In the genomic region with DNA sequence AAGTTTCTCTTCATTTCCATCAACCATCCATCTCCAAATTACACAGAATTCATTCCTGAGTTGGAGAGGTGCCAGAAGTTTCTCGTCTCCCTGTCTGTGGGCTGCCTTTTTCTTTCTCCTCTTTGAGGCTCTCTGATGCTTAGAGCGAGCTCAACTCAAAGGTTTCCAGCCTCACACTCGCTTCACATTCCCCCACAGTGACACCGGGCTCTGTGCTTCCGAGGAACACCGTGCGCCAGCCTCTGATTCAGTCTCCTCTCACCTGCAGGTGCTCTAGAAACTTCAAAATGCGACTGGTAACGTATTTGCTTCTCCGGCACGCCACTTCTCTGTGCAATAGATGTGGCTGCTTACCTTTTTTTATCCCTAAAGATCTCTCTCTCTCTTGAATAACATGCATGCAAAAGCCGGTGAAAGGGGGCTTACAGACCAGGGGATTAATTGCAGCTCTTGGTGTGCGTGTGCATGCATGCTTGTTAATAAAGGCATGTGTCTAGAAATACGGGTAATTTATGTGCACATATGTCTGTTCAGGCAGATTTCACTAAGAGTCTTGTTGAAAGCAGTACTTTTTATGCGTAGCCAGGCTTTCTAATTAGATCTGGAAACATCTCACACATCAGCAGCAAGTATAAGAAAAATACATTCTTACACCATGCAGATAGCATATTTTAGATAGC, we compare ENCODE assay signal across 10 mouse cellular contexts. TPM values are rescaled to one million over a fixed set of nuclear protein-coding genes. Genes with fewer than 3 reads are reported as not detected.
DNase-seq lines count a peak whose midpoint lies in the region; ATAC-seq and TF ChIP-seq lines count a peak whose summit lies in the region.
"Had no signal": no experiment of that assay in that cellular context is flagged by ENCODE, and none has a peak within 500 bp of the region (broad histone marks: within the 10 kb centered on the region; RNA-seq: fewer than 3 reads in every experiment).

Gene Iqcj, plus strand, starts transcription at position 195 of the 680 bp plus-strand sequence.
Gene Iqschfp, plus strand, starts transcription at position 207 of the 680 bp plus-strand sequence.

- no peak for TF ChIP-seq CTCF in lung, postnatal 0 days (IDR thresholded peaks at IDR 0.05)

- H3K4me3 ChIP-seq in lung, embryonic 16.5 days (ENCODE audit: low read length): no peak within 1 kb of the TSS; the same call in 1 of the 2 replicates
- no peak within 1 kb of the TSS for H3K4me3 ChIP-seq in lung, postnatal 0 days (ENCODE audit: low read depth, low read length)
- H3K4me3 ChIP-seq in hindbrain, embryonic 14.5 days (replicated peaks; ENCODE audit: low read length): peak within 1 kb of the TSS; percentile 26
- H3K4me3 ChIP-seq in limb, embryonic 15.5 days: peak within 1 kb of the TSS; percentile 2; the same call in 1 of the 2 replicates

- H3K27me3 ChIP-seq in lung, embryonic 16.5 days (ENCODE audit: control insufficient read depth, insufficient read depth, low read depth, low read length): no peaks in the 10 kb centered on the region
- H3K27me3 ChIP-seq in lung, postnatal 0 days (replicated peaks; ENCODE audit: insufficient read depth, low read length): no peaks in the 10 kb centered on the region
- no peaks in the 10 kb centered on the region for H3K27me3 ChIP-seq in hindbrain, embryonic 14.5 days (ENCODE audit: control insufficient read depth, insufficient read depth, low read length)
- peaks cover 16% of the 10 kb centered on the region; the same call in 1 of the 2 replicates for H3K27me3 ChIP-seq in limb, embryonic 15.5 days

- H3K9ac ChIP-seq in lung, embryonic 16.5 days (ENCODE audit: low read length): no peak within 1 kb of the TSS
- H3K9ac ChIP-seq in lung, postnatal 0 days (replicated peaks; ENCODE audit: low read depth): no peak within 1 kb of the TSS
- peak within 1 kb of the TSS; percentile 55 for H3K9ac ChIP-seq in hindbrain, embryonic 14.5 days
- H3K9ac ChIP-seq in limb, embryonic 15.5 days: no peak within 1 kb of the TSS

- DNase-seq in lung, postnatal 0 days (ENCODE audit: low spot score): no peak
- DNase-seq in hindbrain, embryonic 14.5 days (ENCODE audit: low spot score): no peak
- DNase-seq in right cerebral cortex, postnatal 36 days (ENCODE audit: low spot score in 2 of 2): peak; percentile 11 to 12
- no peak for DNase-seq in adrenal gland, postnatal 4 days (ENCODE audit: low spot score in 2 of 2)
- DNase-seq in heart, postnatal 4 days: no peak
- DNase-seq in adrenal gland, adult 2 months: no peak
- DNase-seq: thymus, postnatal 4 days had no signal

- no peak for ATAC-seq in lung, embryonic 16.5 days (ENCODE audit: low read depth)
- no peak for ATAC-seq in lung, postnatal 0 days
- no peak for ATAC-seq in hindbrain, embryonic 14.5 days (ENCODE audit: low FRiP score)
- no peak for ATAC-seq in limb, embryonic 15.5 days (ENCODE audit: insufficient number of reproducible peaks, low FRiP score, low TSS enrichment, low read depth)

- H3K36me3 ChIP-seq in lung, embryonic 16.5 days (ENCODE audit: control insufficient read depth, insufficient read depth, low read length): no peaks in the 10 kb centered on the region
- no peaks in the 10 kb centered on the region for H3K36me3 ChIP-seq in lung, postnatal 0 days (ENCODE audit: insufficient read depth, low read length)
- H3K36me3 ChIP-seq in hindbrain, embryonic 14.5 days (replicated peaks; ENCODE audit: control insufficient read depth, insufficient read depth): no peaks in the 10 kb centered on the region
- H3K36me3 ChIP-seq in limb, embryonic 15.5 days: no peaks in the 10 kb centered on the region

- 0 out of 2 replicates have a peak within 1 kb of the TSS, but pooled peaks have one; percentile 7 for H3K4me2 ChIP-seq in lung, embryonic 16.5 days (ENCODE audit: low read depth, low read length)
- no peak within 1 kb of the TSS for H3K4me2 ChIP-seq in lung, postnatal 0 days (replicated peaks; ENCODE audit: low read depth, low read length)
- H3K4me2 ChIP-seq in hindbrain, embryonic 14.5 days (replicated peaks): peak within 1 kb of the TSS; percentile 48
- peak within 1 kb of the TSS; percentile 37 for H3K4me2 ChIP-seq in limb, embryonic 15.5 days

- no peak within 1 kb of the TSS for H3K27ac ChIP-seq in lung, embryonic 16.5 days (ENCODE audit: low read length)
- H3K27ac ChIP-seq in lung, postnatal 0 days (ENCODE audit: low read length): no peak within 1 kb of the TSS
- H3K27ac ChIP-seq in hindbrain, embryonic 14.5 days: peak within 1 kb of the TSS; percentile 81
- H3K27ac ChIP-seq in limb, embryonic 15.5 days: no peak within 1 kb of the TSS

- no peak for TF ChIP-seq EP300 in lung, postnatal 0 days (IDR thresholded peaks at IDR 0.05)

- H3K4me1 ChIP-seq in lung, embryonic 16.5 days (replicated peaks; ENCODE audit: control insufficient read depth, insufficient read depth, low read length): no peaks in the 10 kb centered on the region
- no peaks in the 10 kb centered on the region for H3K4me1 ChIP-seq in lung, postnatal 0 days (ENCODE audit: insufficient read depth, low read depth, low read length)
- H3K4me1 ChIP-seq in hindbrain, embryonic 14.5 days (replicated peaks; ENCODE audit: control insufficient read depth, insufficient read depth, low read length): peaks cover 16% of the 10 kb centered on the region; the same call in 1 of the 2 replicates
- H3K4me1 ChIP-seq in limb, embryonic 15.5 days: peaks cover 5% of the 10 kb centered on the region; the same call in 1 of the 2 replicates

- H3K9me3 ChIP-seq in lung, embryonic 16.5 days (ENCODE audit: control insufficient read depth, low read length): no peaks in the 10 kb centered on the region
- H3K9me3 ChIP-seq in lung, postnatal 0 days (ENCODE audit: low read length): no peaks in the 10 kb centered on the region
- no peaks in the 10 kb centered on the region for H3K9me3 ChIP-seq in hindbrain, embryonic 14.5 days (ENCODE audit: control insufficient read depth, low read length)
- H3K9me3 ChIP-seq in limb, embryonic 15.5 days: no peaks in the 10 kb centered on the region

- whole genome bisulfite sequencing in lung, embryonic 16.5 days: 45% methylated on average over 15 of the region's 15 CpGs
- 54% methylated on average over 15 of the region's 15 CpGs for WGBS in lung, postnatal 0 days
- 36% methylated on average over 15 of the region's 15 CpGs for WGBS in hindbrain, embryonic 14.5 days
- 20% methylated on average over 15 of the region's 15 CpGs for WGBS in limb, embryonic 15.5 days

RNA-seq across cellular contexts. Expression of gene Iqcj, which starts in this region (rescaled TPM):
- not detected in 2 replicates for polyA plus RNA-seq in lung, embryonic 16.5 days (2015; fragmentation: Nextera tagmentation; extraction: Ambion mirVana)
- polyA plus RNA-seq in lung, postnatal 0 days (2015; fragmentation: Nextera tagmentation; extraction: Ambion mirVana): not detected in 2 replicates
- 0.47 and 0.72 TPM in 2 replicates for polyA plus RNA-seq in hindbrain, embryonic 14.5 days (2014; fragmentation: Nextera tagmentation; extraction: Ambion mirVana)
- polyA plus RNA-seq in limb, embryonic 15.5 days (2015; fragmentation: Nextera tagmentation; extraction: Ambion mirVana): 0.15 TPM in 1 of 2 replicates, not detected in the other
- total RNA-seq in adrenal gland, postnatal 4 days (2021): not detected
- not detected for total RNA-seq in heart, postnatal 4 days (2021)
- not detected for total RNA-seq in adrenal gland, adult 2 months (2021)
- polyA plus RNA-seq in adrenal gland, adult 2 months (2012; rRNA removed): not detected in 2 replicates
- polyA plus RNA-seq: liver, embryonic 16.5 days had no signal

RNA-seq across cellular contexts. Expression of gene Iqschfp, which starts in this region (rescaled TPM):
- polyA plus RNA-seq in lung, embryonic 16.5 days (2015; fragmentation: Nextera tagmentation; extraction: Ambion mirVana): not detected in 2 replicates
- polyA plus RNA-seq in lung, postnatal 0 days (2015; fragmentation: Nextera tagmentation; extraction: Ambion mirVana): not detected in 2 replicates
- polyA plus RNA-seq in hindbrain, embryonic 14.5 days (2014; fragmentation: Nextera tagmentation; extraction: Ambion mirVana): 7.5 and 8.3 TPM in 2 replicates
- 0.14 and 0.54 TPM in 2 replicates for polyA plus RNA-seq in limb, embryonic 15.5 days (2015; fragmentation: Nextera tagmentation; extraction: Ambion mirVana)
- total RNA-seq in adrenal gland, postnatal 4 days (2021): under 1 TPM; 0.31 to 0.59 TPM
- total RNA-seq in heart, postnatal 4 days (2021): not detected
- not detected for total RNA-seq in adrenal gland, adult 2 months (2021)
- polyA plus RNA-seq in adrenal gland, adult 2 months (2012; rRNA removed): not detected in 2 replicates
- polyA plus RNA-seq: liver, embryonic 16.5 days had no signal

Comparison
In these comparisons a context has a peak if more than half of its experiments do, and no peak if none do; other contexts are left out.
1. H3K4me3 ChIP-seq: peak in hindbrain, embryonic 14.5 days (single experiment) and limb, embryonic 15.5 days (single experiment); none in lung, embryonic 16.5 days (single experiment) and lung, postnatal 0 days (single experiment).
2. DNase-seq: peak in right cerebral cortex, postnatal 36 days (2 of 2); none in lung, postnatal 0 days (single experiment), hindbrain, embryonic 14.5 days (single experiment), adrenal gland, postnatal 4 days (0 of 2), heart, postnatal 4 days (single experiment) and adrenal gland, adult 2 months (single experiment).